Mouse (Mus musculus) left cerebral cortex, postnatal 36 days (tissue): ENCODE results near the gene Abhd10. TPM values are rescaled to one million over a fixed set of nuclear protein-coding genes. Genes with fewer than 3 reads are reported as not detected.

Experiments used
- DNase-seq, 2 experiments: peaks; one replicate each; pipeline ENCODE4 v3.0.0; 2021 to 2022; ENCODE audit warnings: low spot score in 2 of 2, mixed read lengths in 1 of 2
- intact Hi-C: fragments of 180-260 bp; cut with DNase I; formaldehyde crosslinking; loops from one replicate; pipeline ENCODE4 v1.15.1; 2025
- total RNA-seq, 2 experiments: library from RNA; stranded (reverse); gene quantifications; 2 replicates each; pipeline ENCODE4 v1.2.3; 2021

Abhd10 gene
- total RNA-seq, 2 experiments from 2014 or later, result 19.5 to 27.1 TPM

- DNase-seq, result peak; percentile 29 to 43
- intact Hi-C loops, result loop anchor here (5.0 kb wide), 2 partner anchors 37 to 282 kb away; partner anchors contain the start of gene Tagln3
Measured at GRCm38 (mm10) chr16:45685295-45685694, 57.5 kb downstream of the Abhd10 start.

GRCm38 (mm10) chr16:45684815-45685214 is 57.9 kb downstream of the Abhd10 start:
- intact Hi-C loops, result loop anchor here (5.0 kb wide), 2 partner anchors 37 to 282 kb away; partner anchors contain the start of gene Tagln3
- DNase-seq, result peak; percentile 24 to 59

Other genes starting within 250 kb of the Abhd10 start
- gene Gm609, start 250.0 kb downstream of the Abhd10 start, total RNA-seq, result under 1 TPM; 0.20 to 0.30 TPM
- gene Gm17783, start 210.9 kb downstream of the Abhd10 start, total RNA-seq, result not detected
- not detected for gene Slc9c1, start 207.6 kb downstream of the Abhd10 start, total RNA-seq
- gene Gcsam, start 132.6 kb downstream of the Abhd10 start, total RNA-seq, result not detected
- gene BC016579, start 88.9 kb downstream of the Abhd10 start, total RNA-seq, result under 1 TPM in 1 of 2 experiments, not detected in 1; 0.20 TPM
- 1 to 10 TPM; 2.9 to 3.7 TPM for gene Tmprss7, start 49.3 kb downstream of the Abhd10 start, total RNA-seq
- 100 to 1,000 TPM; 301 to 357 TPM for gene Tagln3, start 18.3 kb downstream of the Abhd10 start, total RNA-seq
- gene Phldb2, start 210.6 kb upstream of the Abhd10 start, total RNA-seq, result 1 to 10 TPM; 4.4 to 9.9 TPM